Mouse (Mus musculus) ES-CJ7 (cell line): ENCODE data around the gene Dnajc30.

ENCODE experiments used
- DNase-seq: peaks from one replicate; pipeline ENCODE4 v3.0.0; 2011; ENCODE audit warnings: low read depth, low spot score

Dnajc30 gene

GRCm38 (mm10) chr5:135109017-135109416, 45.0 kb downstream of the Dnajc30 start:
- no peak for DNase-seq

- DNase-seq: no peak
Measured at GRCm38 (mm10) chr5:135109426-135109825, 45.4 kb downstream of the Dnajc30 start.

- no peak for DNase-seq
Measured at GRCm38 (mm10) chr5:135109976-135110375, 46.0 kb downstream of the Dnajc30 start.

GRCm38 (mm10) chr5:135113782-135114181, 49.8 kb downstream of the Dnajc30 start:
- no peak for DNase-seq

- no peak for DNase-seq
Measured at GRCm38 (mm10) chr5:135115241-135115640, 51.2 kb downstream of the Dnajc30 start.
